In genomic region chrX:134588997-134589396, GRCm38 (mm10) we compare ENCODE assay signal across 25 mouse cellular contexts.
"Had no signal": no experiment of that assay in that cellular context is flagged by ENCODE, and none has a peak within 500 bp of the region (broad histone marks: within the 10 kb centered on the region; RNA-seq: fewer than 3 reads in every experiment).

No protein-coding gene starts in this region.

- H3K9ac ChIP-seq: heart, embryonic 13.5 days; heart, embryonic 15.5 days; hindbrain, embryonic 13.5 days; hindbrain, embryonic 15.5 days; kidney, embryonic 15.5 days; limb, embryonic 13.5 days; limb, embryonic 15.5 days; liver, embryonic 12.5 days; liver, embryonic 14.5 days had no signal

- H3K4me2 ChIP-seq: heart, embryonic 11.5 days; heart, embryonic 13.5 days; heart, embryonic 15.5 days; hindbrain, embryonic 13.5 days; hindbrain, embryonic 15.5 days; kidney, embryonic 15.5 days; limb, embryonic 13.5 days; limb, embryonic 15.5 days; liver, embryonic 12.5 days had no signal

- H3K36me3 ChIP-seq: hindbrain, embryonic 13.5 days had no signal

- DNase-seq: gastrocnemius, postnatal 14 days; gastrocnemius, postnatal 36 days; heart, adult 18-20 months; heart, postnatal 14 days; heart, postnatal 36 days; kidney, adult 11 months; kidney, adult 2 months; kidney, adult 9 months; kidney, postnatal 14 days; kidney, postnatal 4 days; left cerebral cortex, postnatal 4 days had no signal

- H3K9me3 ChIP-seq: heart, embryonic 13.5 days; heart, embryonic 15.5 days; hindbrain, embryonic 13.5 days; hindbrain, embryonic 15.5 days; kidney, embryonic 15.5 days; limb, embryonic 13.5 days; limb, embryonic 15.5 days; liver, embryonic 12.5 days had no signal

- H3K27me3 ChIP-seq: heart, embryonic 13.5 days; heart, embryonic 15.5 days; hindbrain, embryonic 13.5 days; hindbrain, embryonic 15.5 days; limb, embryonic 13.5 days; limb, embryonic 15.5 days; liver, embryonic 12.5 days had no signal

- H3K4me1 ChIP-seq: kidney, embryonic 15.5 days; limb, embryonic 15.5 days had no signal

- H3K27ac ChIP-seq: heart, embryonic 13.5 days; heart, embryonic 15.5 days; hindbrain, embryonic 13.5 days; hindbrain, embryonic 15.5 days; hindbrain, postnatal 0 days; kidney, embryonic 15.5 days; kidney, postnatal 0 days; layer of hippocampus, adult 2 months; left cerebral cortex, adult 2 months; limb, embryonic 13.5 days; limb, embryonic 15.5 days; liver, embryonic 12.5 days; liver, embryonic 14.5 days had no signal

- H3K4me3 ChIP-seq: heart, embryonic 13.5 days; heart, embryonic 15.5 days; hindbrain, embryonic 13.5 days; hindbrain, embryonic 15.5 days; kidney, embryonic 15.5 days; layer of hippocampus, adult 2 months; left cerebral cortex, adult 2 months; limb, embryonic 13.5 days; limb, embryonic 15.5 days; liver, embryonic 12.5 days had no signal
